Mouse (Mus musculus): Measurements from ENCODE around the gene Mrpl10.

DNA sequence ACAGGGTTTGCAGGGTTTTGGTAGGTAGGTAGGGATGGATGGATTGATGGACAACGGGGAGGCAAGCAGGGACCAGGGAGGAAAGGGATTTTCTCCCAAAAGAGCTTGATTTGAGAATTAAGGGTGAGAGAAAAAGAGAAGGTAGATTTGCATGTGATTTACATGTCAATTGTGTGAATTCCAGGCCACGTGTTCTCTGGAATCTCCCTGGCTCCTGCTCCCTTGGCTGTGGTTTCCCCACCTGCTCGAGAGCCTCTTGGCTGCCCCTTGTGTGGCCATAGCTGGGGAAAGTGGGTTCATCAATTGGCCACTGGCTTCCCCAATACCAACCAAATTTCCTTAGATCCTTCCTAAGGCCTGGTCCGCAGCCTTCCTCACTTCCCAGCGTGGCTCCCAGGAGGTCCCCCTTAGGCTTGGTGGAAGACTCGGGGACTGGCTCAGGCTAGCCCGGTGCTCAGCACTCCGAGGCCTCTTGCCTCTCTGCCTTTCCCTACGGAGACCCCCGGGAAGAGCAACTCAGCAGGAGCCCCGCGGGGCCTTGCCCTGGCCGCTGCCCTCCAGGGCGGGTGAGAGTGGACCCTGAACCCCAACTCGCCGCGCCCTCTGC is 44.5 kb upstream of the Mrpl10 start:
- TF ChIP-seq CTCF (IDR thresholded peaks at IDR 0.05; ENCODE audit: extremely low read depth, insufficient read depth, insufficient read length, insufficient replicate concordance) (no peak), POLR2A (IDR thresholded peaks at IDR 0.05; ENCODE audit: low read depth, low read length) (no peak)

Measured in spleen, adult 2 months (tissue).